Mouse (Mus musculus): ENCODE measurements around the gene Tatdn2.
A peak's percentile ranks its signal among the peaks of the same experiment; 100 is the strongest.
"Not testable (repeated sequence)": the region's sequence is repeated elsewhere in the genome, so short reads cannot be mapped to it uniquely, and the experiment has no call there.

The Tatdn2 gene

DNA sequence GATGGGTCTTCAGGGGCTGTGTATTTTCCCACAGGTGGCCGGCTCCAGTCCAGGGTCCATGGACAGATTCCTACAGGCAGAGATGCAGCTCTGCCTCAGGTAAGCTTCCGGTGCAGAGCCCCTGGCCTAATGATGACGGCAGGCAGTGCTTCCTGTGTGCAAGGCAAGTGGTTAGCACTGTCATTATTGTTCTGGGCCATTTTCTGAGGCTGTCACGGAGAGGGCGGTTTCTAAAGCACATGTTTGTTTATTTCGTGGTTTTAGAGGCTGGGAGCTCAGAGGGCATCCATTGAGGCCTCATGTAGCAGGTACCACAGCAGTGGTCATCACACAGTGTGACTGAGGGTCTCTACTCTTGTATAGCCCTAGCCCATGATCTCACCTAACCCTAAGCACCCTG lies 23.9 kb upstream of the Tatdn2 start:
- DNase-seq: no peak

DNA sequence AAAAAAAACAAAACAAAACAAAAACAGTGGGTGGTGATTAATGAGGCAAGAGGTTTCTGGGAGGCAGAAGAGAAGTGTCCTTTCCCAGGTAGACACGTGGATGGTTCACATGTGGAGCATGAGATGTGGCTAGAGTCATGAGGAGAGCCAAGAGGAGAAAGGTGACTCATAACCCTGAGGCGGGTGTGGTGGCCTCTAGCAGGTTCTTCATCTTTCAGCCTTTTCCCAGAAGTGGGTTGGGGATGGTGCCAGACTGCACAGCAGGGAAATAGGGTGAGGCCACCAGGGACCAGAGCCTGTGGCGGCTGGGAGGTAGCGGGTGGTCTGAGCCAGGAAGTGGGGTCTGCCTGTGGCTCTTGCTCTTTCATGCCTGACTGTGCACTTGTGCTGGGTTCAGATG lies 21.6 kb upstream of the Tatdn2 start:
- DNase-seq: no peak

DNA sequence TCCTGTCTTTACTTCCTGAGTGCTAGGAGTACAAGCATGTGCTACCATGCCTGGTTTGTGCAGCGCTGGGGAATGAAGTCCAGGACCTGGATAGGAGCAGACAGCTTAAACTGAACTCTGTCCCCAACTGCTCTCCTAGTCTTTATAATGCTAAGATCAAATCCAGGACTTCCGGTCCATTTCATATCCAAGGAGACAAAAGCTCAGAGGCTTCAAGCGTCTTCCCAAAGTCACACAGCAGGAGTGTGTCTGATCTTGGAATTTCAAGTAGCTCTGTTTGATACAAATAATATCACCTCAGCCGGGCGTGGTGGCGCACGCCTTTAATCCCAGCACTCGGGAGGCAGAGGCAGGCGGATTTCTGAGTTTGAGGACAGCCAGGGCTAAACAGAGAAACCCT lies 20.9 kb upstream of the Tatdn2 start:
- no peak for DNase-seq

DNA sequence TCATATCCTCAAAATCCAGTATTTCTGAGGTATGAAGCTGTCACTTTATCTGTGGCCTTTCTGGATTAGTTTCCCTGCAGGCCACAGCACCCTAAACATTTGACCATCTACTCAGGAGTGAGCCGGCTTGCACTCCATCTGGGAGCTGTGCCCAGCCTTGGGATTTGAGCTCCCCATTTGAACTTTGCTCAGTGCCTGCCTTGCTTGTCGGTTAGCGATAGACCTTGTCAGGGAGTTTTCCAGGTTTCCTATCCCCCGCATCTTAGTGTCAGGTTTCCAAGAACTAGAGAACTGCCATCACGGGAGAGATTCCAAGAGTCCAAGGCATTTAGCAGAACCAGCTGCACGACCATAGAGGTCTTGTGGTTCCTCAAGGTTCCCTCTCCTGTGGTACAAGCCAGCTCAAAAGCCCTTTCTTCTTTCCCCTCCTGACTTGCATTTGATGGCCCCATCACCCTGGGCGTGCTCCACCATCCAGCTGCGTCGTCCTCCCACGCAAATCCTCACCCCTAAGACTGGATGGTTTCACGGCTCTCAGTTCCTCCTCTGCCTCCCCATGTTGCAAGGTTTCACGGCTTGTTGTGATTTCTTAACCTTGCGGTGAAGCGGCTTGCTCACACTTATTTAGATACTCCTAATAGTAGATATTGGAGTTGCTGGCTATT lies 19.6 kb upstream of the Tatdn2 start:
- DNase-seq: peak in 1 of 2 experiments; percentile 22

DNA sequence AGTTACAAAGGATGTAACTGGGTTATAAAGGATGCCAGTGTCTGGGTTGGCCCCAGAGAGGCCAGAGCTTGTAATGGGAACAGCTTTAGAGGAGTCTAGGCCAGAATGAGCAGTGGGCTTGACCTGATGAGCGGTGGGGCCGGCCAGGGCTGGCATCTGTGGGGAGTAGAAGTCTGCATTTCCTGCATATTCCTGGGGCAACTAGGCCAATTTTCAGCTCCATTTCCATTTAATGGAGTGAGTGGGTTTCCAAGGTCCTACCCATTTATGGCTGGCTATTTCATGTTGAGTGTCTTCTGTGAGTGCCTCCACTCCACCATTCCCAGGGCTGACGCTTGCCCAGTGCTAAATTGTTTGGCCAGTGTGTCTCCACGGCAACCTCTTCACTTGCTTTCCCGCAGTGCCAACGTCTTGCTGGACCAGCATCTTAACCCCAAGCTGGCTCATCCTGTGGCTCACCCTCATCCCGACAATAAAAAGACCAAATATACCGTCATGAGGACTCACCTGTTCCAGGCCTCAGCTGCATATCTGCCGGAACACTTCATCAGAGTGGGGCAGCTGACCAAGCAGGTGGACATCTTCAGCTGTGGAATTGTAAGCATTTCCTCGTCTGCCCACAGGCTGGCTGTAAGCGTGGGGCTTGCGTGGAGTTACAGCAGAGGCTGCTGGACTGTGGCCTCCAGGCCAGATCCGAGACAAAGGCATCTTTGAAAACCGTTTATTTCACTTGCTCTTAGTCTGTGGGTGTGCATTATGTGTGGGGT lies 18.4 kb upstream of the Tatdn2 start:
- DNase-seq: no peak

DNA sequence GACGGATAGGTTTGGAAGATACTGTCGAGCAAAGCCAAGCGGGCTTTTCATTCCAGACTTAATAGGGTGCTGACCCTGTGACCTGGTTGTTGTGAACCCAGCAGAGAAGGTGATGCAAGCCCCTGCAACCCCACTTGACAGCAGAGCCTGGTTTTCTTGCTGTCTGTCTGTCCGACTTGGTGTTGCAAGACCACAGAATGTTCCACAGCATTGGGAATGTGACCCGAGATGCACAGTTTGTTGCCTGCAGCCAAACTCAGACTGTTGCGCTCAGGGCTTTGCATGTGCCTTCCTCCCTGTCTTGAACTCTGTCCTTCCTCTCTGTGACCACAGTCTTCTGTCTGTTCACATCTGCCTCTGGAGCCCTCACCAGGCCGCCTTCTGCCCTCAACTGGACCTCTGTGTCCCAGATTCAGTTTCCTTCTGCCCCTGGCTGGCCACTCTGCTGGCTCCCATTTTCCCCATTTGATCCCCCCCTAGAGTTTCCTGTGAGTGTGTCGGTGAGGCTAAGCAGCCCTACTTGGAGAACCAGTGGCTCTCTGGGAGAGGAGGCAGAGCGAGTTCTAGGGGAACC lies 16.8 kb upstream of the Tatdn2 start:
- no peak for DNase-seq

DNA sequence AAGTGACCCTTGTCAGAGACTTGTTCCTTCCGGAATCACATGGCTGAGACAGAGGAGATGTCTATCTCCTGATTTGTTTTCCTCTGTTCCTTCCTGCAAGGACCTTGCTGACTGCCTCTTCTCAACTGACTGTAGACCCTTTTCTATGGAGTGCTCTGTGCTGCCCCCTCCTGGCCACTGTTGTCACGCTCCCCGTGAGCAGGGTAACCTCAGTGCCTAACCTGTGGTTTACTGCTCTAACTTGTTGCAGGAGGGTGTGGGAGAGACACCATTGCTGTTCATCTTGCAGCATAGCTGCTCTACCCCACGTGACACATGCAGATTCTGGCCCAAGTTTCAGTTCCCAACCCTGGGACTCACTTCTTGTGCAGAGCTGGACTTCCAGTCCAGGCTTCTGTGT lies 15.6 kb upstream of the Tatdn2 start:
- DNase-seq: peak; percentile 93

DNA sequence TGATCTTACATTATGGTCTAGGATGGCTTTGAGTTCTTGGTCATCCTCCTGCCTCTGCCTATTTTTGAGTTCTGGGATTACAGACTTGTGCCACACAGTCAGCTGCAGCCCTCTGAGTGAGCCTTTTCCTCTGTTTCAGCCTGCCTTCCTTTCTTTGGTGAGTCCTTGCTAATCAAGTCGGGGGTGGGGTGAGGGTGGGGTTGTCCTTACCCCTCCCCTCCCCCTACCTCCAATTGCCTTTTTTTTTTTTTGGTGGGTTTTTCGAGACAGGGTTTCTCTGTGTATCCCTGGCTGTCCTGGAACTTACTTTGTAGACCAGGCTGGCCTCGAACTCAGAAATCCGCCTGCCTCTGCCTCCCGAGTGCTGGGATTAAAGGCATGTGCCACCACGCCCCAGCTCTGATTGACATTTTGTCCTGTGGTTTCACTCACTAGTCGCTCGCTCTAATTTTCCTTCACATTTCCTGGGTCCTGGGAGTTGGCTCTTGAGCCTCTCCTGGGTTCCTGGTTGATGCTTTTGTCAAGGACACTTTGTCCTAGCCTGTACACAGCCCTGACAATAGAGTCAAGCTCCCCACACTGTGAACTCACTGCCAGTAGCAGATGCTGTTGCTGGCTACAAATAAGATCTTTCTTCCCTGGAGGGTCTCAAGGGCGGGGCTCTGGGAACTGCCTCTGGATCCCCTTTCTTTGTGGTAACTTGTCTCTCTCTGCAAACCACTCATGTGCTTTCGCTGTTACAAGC lies 13.6 kb upstream of the Tatdn2 start:
- DNase-seq: no peak

DNA sequence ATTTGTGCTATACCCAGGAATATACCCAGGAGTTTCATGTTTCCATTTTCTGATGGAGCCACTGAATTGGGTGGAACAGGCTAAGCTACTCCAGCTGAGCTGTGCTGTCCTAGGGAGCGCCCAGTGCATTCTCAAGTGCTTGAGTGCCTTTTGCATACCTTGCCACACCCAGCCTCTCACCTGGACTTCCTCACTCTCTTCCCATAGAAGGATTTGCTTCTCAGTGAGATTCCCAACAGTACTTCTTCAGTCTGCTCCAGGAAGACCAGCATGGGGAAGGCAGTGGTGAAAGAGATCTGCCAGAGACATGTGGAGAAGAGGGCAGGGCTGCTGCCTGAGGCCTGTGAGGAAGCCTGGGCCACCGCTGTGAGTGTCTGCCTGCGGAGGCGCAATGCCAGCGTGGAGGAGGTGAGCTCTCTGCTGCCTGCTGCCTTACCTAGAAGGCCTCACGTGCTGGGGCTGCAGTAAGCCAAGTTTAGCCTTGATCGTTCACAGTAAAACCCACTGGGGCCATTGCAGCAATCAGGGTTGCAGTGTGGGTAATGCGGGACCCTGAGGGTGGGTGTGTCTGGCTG lies 10.2 kb upstream of the Tatdn2 start:
- no peak for DNase-seq

DNA sequence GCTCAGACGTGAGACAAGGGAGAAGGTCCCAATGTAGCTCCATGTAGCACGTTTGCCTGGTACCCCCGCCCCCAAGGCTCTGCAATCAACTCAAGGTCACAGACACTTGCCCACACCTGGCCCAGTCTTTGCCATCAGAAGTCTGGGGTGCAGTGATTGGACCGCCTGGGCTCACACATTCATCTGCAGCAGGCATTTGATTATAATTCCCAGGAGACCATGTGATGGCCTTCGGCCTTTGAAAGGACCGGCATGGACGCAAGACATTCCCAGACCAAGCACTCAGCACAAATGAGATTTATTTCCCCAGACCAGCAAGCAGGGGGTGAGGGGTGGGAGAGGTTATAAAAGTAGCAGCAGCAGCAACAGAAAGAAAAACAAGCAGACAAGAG lies 6.8 kb upstream of the Tatdn2 start:
- peak; percentile 69 to 82 for DNase-seq

DNA sequence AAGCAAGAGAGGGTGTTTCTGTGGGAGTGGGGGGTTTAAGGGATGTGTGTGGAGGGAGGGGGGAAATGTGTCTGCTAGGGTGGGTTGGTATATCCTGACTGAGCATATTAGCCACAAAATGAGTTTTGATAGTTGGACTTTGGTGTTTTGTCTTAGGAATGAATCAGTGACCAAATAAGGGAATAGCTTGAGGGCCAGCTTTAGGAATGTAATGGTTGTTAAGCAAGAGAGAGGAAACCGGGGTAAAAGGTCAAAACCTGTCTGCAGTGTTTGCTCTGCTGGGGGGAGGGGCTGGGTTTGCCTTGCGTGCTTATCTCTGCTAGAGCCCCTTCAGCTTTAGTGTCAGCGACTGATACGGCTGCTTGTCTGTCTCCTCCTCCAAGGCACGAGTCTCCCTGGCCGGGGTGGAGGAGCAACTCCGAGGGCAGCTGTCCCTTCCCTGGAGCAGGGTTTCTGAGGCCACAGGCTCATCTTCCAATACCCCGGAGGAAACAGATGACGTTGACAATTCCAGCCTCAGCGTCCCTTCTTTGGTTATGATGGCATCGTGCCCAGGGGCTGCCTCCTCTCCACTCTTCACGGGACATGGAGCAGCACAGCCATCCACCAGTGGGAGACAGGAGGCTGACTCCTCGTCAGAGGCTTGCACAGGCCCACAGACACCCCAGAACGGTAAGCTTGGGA lies 6.3 kb upstream of the Tatdn2 start:
- DNase-seq: peak; percentile 85 to 93

DNA sequence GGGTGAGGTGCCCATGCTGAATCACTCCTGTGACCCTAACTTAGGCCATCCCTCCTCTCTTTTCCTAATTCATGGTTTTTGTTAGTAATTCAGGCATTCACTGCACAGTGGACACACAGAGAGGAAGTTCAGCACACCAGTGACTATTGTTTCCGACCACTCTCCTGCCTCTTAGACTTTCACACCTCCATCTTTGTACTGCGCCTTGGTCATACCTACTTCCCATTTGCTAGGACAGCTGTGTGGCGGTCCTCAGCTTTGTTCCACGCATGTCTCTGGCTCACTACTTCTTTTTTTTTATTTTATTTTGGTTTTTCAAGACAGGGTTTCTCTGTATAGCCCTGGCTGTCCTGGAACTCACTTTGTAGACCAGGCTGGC lies 5.8 kb upstream of the Tatdn2 start:
- DNase-seq: no peak

DNA sequence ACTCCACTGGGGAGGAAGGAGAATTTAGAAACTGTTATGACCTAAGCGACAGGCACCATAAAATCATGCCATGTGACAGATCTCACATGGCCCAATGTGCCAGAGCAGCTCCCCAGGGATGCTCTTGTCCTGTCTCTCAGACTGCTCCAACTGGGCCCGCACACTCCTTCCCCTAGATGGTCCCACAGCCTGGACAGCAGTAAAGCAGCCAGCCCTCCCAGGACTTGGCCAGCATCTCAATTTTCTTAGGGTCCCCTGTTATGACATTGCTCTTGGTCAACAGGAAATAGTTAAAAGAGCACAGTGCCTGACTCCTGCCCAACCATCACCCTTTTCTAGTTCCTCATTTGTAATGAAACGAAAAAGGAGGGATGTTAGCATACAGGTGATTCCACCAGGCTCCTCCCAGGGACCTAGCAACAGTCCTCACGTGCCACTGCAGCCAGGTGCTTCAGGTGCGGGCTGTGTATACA lies 4.2 kb upstream of the Tatdn2 start:
- no peak for DNase-seq

DNA sequence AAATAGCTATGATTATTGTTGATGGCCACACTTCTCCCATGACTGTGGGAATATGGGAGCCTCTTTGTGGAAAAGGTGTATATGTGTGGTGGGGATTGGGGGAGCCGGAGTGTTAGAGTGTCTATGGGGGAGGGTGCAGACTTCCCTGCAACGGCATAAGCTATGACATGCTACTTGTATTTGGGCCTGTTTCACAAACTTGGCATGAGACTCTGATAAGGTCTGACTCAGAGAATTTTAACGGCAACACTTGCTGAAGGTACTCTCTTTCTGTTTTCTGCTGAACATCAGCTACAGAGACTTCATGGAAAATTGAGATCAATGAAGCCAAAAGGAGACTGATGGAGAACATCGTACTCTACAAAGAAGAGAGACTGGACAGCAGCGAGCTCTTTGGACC lies 3.5 kb upstream of the Tatdn2 start:
- no peak for DNase-seq

DNA sequence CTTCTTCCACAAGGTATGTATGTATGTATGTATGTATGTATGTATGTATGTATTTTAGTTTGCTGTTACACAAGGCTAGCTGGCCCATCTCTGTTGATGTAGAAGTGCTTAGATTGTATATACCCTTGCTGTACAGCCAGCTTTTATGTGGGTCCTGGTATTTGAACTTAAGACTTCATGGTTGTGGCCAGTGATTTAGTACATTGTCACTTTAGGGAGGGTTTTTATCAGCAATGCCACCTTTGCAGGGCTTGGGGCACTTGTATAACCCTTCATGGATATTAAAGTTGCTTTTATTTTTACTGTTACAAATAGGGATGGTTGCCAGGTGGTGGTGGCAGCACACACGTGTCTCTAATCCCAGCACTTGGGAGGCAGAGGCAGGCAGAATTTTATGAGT lies 1.6 kb upstream of the Tatdn2 start:
- DNase-seq: no peak

DNA sequence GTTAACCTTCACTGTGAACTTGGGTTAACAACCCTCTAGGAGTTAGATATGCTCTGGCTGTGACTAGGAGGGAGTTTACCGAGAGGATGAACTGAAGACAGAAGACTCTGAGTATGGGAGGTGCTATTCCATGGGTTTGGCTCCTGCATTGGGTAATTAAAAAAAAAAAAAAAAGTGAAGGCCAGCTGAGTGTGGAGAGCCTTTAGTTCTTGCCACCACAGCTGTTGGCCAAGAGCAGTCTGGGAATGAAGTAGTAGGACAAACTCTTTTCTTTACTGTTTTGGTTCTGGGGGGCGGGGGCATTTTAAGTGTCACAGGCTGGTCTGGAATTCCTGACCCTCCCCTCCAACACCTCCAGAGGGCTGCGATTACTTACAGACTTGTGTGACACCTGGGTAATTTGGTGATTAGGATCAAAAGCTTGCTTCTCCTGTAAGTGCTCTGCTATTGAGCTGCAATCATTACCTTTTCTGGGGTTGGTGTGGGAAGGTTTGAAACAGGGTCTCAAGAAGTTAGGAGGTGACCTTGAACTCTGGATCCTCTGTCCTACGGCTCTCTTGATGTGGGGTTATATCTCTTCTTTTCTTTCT lies 989 bp upstream of the Tatdn2 start:
- peak in 1 of 2 experiments; percentile 28 for DNase-seq

DNA sequence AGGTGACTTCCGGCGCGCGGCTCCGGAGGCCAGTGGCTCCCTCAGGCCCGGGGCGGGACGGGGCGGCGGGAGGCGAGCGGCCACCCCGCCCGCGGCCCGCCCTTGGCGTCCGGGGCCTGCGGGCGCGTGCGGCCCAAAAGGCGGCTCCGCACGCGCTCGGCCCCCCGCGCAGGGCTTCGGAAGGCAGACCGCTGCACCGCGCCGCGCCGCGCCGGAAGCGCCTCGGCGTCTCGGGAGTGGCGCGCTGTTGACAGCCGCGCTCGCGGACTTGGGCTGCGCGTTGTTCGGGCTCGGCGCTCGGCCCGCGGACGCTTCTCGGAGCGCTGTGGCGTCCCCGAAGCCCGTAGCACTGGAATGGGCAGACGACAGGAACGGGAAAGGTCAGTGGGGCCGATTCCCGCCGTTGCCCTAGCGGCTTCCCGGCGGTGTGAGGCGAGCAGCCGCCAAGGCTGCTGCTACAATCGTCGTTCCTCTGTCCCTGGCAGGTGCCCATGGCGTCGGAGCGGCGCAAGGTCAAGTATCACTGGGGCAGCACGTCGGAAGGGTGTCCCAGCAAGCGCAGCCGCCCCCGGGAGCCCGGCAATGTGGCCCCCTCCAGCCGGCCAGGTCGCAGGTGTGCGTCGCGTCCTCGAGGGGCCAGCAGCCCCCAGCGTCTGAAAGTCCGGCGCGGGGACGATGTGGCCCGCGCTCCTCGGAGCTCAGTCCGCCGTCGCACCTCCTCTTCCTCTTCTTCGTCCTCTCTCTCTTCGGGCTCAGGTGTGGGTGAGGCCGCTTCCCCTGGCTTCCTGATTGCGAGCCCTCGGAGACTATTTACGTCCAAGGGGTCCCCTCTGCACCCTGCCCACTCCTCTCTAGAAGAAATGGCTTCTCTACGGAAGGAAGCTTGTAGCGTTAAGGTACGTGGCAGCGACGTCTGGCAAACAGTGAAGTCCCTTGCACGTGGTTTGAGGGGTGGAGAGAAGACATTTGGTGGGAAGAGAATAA lies 664 bp downstream of the Tatdn2 start:
- peak in 1 of 2 experiments; percentile 14 for DNase-seq

DNA sequence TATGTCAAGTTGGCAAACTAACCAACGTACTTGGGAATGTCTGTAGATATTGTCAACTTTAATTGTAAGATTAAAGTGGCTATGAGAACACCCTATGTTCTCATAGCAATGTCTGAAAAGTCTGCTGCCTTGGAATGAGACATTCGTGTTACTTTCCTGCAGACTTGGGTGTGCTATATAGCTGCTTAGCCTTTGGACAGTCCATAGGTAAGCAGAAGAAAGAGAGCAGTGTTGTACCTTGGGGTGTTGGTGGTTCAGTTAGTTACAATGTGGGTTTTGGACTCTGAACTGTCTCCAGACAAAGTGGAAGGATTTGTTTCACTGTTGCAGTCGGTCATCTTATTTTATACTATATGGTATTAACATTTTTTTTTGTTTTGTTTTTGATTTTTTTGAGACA lies 15.9 kb downstream of the Tatdn2 start:
- DNase-seq: no peak

DNA sequence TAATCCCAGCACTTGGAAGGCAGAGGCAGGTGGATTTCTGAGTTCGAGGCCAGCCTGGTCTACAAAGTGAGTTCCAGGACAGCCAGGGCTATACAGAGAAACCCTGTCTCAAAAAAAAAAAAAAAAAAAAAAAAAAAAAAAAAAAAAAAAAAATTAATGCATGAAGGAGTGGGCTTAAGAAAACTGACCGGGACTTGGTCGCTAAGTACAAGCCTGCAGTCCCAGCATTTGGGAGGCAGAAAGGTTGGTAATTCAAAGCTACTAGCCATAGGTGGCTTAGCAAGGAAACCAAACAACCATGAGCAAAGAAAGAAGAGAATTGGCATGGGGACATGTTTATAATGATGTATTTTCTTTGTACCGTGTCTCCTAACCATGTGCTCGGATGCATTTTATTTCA lies 16.5 kb downstream of the Tatdn2 start:
- not testable (repeated sequence) for DNase-seq

DNA sequence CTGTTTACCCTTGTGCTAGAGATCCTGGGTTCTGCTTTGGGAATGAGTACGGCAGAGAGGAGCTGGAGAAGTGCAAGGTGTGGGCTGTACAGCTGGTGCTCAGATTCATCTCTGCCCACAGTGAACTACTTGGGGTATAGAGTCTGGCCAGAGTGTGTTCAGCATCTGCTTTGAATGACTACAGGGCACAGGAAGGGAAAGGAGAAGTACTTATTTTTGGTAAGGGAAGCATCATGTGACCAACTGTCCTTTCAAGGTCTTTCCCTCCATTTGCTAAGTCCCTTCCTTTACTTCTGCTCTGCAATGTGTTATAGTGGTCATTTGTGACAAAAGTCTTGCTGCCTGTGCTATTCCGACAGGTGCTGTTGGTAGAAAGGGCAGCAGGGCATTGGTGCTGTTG lies 17.4 kb downstream of the Tatdn2 start:
- no peak for DNase-seq

DNA sequence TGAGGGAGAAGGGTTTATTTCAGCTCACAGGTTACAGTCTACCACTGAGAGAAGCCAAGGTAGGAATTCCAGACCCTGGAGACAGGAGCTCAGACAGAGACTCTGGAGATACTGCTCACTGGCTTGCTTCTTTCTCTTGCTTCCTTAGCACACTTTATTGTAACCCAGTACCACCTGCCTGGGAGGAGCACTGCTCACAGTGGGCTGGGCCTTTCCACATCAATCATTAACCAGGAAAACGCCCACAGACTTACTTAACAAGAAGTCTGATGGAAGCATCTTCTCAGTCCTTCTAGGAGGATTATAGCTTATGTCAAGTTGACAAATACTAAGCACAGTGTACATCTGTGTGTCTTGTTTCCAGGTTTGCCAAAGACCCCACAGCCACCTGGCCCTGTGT lies 17.9 kb downstream of the Tatdn2 start:
- peak; percentile 9 to 26 for DNase-seq
